ENCODE assay signal across 12 mouse cellular contexts in genomic region chr8:114143645-114144290, GRCm38 (mm10). TPM values are rescaled to one million over a fixed set of nuclear protein-coding genes. Genes with fewer than 3 reads are reported as not detected.
DNase-seq lines count a peak whose midpoint lies in the region; TF ChIP-seq lines count a peak whose summit lies in the region.
"Had no signal": no experiment of that assay in that cellular context is flagged by ENCODE, and none has a peak within 500 bp of the region (broad histone marks: within the 10 kb centered on the region; RNA-seq: fewer than 3 reads in every experiment).

No protein-coding gene starts in this region.

- TF ChIP-seq POLR2A in lung, adult 2 months (IDR thresholded peaks at IDR 0.05; ENCODE audit: borderline replicate concordance, extremely low read depth, low read depth, low read length), result no peak

- intact Hi-C loops in heart, postnatal 36 days (cut with DNase I), result no loop called here

- peaks cover 5% of the 10 kb centered on the region for H3K4me1 ChIP-seq in lung, adult 2 months (ENCODE audit: control insufficient read depth, insufficient read depth, low read length)
- H3K4me1 ChIP-seq in limb, embryonic 10.5 days, result no peaks in the 10 kb centered on the region
- H3K4me1 ChIP-seq: hindbrain, embryonic 15.5 days; limb, embryonic 13.5 days had no signal

- H3K9me3 ChIP-seq in limb, embryonic 10.5 days (replicated peaks), result no peaks in the 10 kb centered on the region
- H3K9me3 ChIP-seq: hindbrain, embryonic 15.5 days; limb, embryonic 13.5 days had no signal

- H3K4me3 ChIP-seq in lung, adult 2 months (replicated peaks; ENCODE audit: extremely low read depth, low read depth, low read length), result no peak overlapping the region
- H3K4me3 ChIP-seq in limb, embryonic 10.5 days, result no peak overlapping the region
- H3K4me3 ChIP-seq: hindbrain, embryonic 15.5 days; limb, embryonic 13.5 days had no signal

- WGBS in lung, adult 2 months, result 78% methylated on average over 4 of the region's 4 CpGs
- 86% methylated on average over 4 of the region's 4 CpGs for WGBS in limb, embryonic 10.5 days

- no peak overlapping the region for H3K27ac ChIP-seq in limb, embryonic 10.5 days
- H3K27ac ChIP-seq: hindbrain, embryonic 15.5 days; limb, embryonic 13.5 days had no signal

- TF ChIP-seq CTCF in lung, adult 2 months (IDR thresholded peaks at IDR 0.05; ENCODE audit: insufficient read depth, low read length), result no peak

- peak; percentile 65 for DNase-seq in adrenal gland, postnatal 14 days
- no peak for DNase-seq in adrenal gland, postnatal 4 days (ENCODE audit: low spot score in 2 of 2)
- DNase-seq in lung, postnatal 36 days, result peak; percentile 5
- DNase-seq in lung, adult 2 months, result no peak
- DNase-seq in heart, postnatal 36 days, result peak; percentile 57 to 61
- no peak for DNase-seq in thymus, adult 18-20 months
- DNase-seq in limb, embryonic 10.5 days (ENCODE audit: low spot score), result no peak
- no peak for DNase-seq in embryo, embryonic 9.5 days (ENCODE audit: extremely low spot score)
- DNase-seq: B cell, adult 2 months; lung, postnatal 10 days had no signal

- H3K36me3 ChIP-seq in limb, embryonic 10.5 days, result no peaks in the 10 kb centered on the region

- no peaks in the 10 kb centered on the region for H3K27me3 ChIP-seq in limb, embryonic 10.5 days (ENCODE audit: low read depth, poor library complexity, severe bottlenecking)
- H3K27me3 ChIP-seq: hindbrain, embryonic 15.5 days; limb, embryonic 13.5 days had no signal

RNA-seq across cellular contexts. Expression of gene Nudt7, which starts 10.4 kb away (rescaled TPM):
- total RNA-seq in adrenal gland, postnatal 14 days (2021), result 77.9 and 82.2 TPM in 2 replicates
- 10 to 100 TPM; 22.5 to 31.2 TPM for total RNA-seq in adrenal gland, postnatal 4 days (2021)
- polyA plus RNA-seq in lung, adult 2 months (2012; rRNA removed), result 8.8 and 12.3 TPM in 2 replicates
- 100 to 1,000 TPM in 1 of 2 experiments, 10 to 100 TPM in 1; 86.3 to 119 TPM for total RNA-seq in heart, postnatal 36 days (2021)
- 6.9 and 9.8 TPM in 2 replicates for polyA plus RNA-seq in limb, embryonic 10.5 days (2016; fragmentation: Nextera tagmentation; extraction: Ambion mirVana)

Comparison
In these comparisons a context has a peak if more than half of its experiments do, and no peak if none do; other contexts are left out.
1. DNase-seq: peak in adrenal gland, postnatal 14 days (single experiment), lung, postnatal 36 days (single experiment) and heart, postnatal 36 days (2 of 2); none in adrenal gland, postnatal 4 days (0 of 2), lung, adult 2 months (single experiment), thymus, adult 18-20 months (0 of 2), limb, embryonic 10.5 days (single experiment) and embryo, embryonic 9.5 days (single experiment).